Mouse (Mus musculus) kidney, embryonic 14.5 days (tissue): Measurements from ENCODE around the gene Ssu72. TPM values are rescaled to one million over a fixed set of nuclear protein-coding genes. Genes with fewer than 3 reads are reported as not detected.
A peak's percentile ranks its signal among the peaks of the same experiment; 100 is the strongest.

Experiments used
- ATAC-seq: fragments of 200-750 bp; cut with Nextera tagmentation; 2 replicates; pipeline ENCODE4 v1.8.0; 2017; ENCODE audit warnings: moderate number of reproducible peaks, mild to moderate bottlenecking, moderate TSS enrichment, moderate library complexity; ENCODE audit not compliant: low FRiP score, low TSS enrichment
- H3K27ac ChIP-seq: fragments of 300-500 bp; sonication (generic); 2 replicates; pipeline ENCODE4 v1.5.1; 2014; ENCODE audit warnings: low read depth, mild to moderate bottlenecking, low read length, moderate library complexity, mixed read lengths
- H3K27me3 ChIP-seq: fragments of 300-500 bp; sonication (generic); 2 replicates; pipeline ENCODE4 v1.6.1; 2014; ENCODE audit warnings: mild to moderate bottlenecking, low read length; ENCODE audit not compliant: control insufficient read depth, insufficient read depth
- H3K36me3 ChIP-seq: fragments of 300-500 bp; sonication (generic); 2 replicates; pipeline ENCODE4 v1.6.1; 2014; ENCODE audit warnings: low read length, mixed read lengths; ENCODE audit not compliant: control insufficient read depth, insufficient read depth
- H3K4me1 ChIP-seq: fragments of 300-500 bp; sonication (generic); 2 replicates; pipeline ENCODE4 v1.6.1; 2014; ENCODE audit warnings: low read length, mixed read lengths; ENCODE audit not compliant: control insufficient read depth, insufficient read depth
- H3K4me2 ChIP-seq: fragments of 300-500 bp; sonication (generic); replicated peaks from 2 replicates; pipeline ENCODE4 v1.6.1; 2014; ENCODE audit warnings: low read depth, mild to moderate bottlenecking, low read length
- H3K4me3 ChIP-seq: fragments of 300-500 bp; sonication (generic); 2 replicates; pipeline ENCODE4 v1.5.1; 2014; ENCODE audit warnings: mild to moderate bottlenecking, low read length
- H3K9ac ChIP-seq: fragments of 300-500 bp; sonication (generic); 2 replicates; pipeline ENCODE4 v1.6.1; 2014; ENCODE audit warnings: low read depth, mild to moderate bottlenecking, low read length, moderate library complexity
- H3K9me3 ChIP-seq: fragments of 300-500 bp; sonication (generic); 2 replicates; pipeline ENCODE4 v1.6.1; 2016; ENCODE audit warnings: low read length; ENCODE audit not compliant: control insufficient read depth
- WGBS: fragments of 180-500 bp; shearing (Covaris S2); extraction: QIAGEN DNeasy Blood & Tissue Kit; methylation state at CpG from one replicate; pipeline ENCODE4 v1.1.7; 2014; 5-methylcytosine and 5-hydroxymethylcytosine counted together
- polyA plus RNA-seq: library from polyadenylated mRNA; unstranded; fragments of >200 nt; fragmentation: Nextera tagmentation; extraction: Ambion mirVana; gene quantifications from 2 replicates; pipeline ENCODE4 v1.2.1, GENCODE M21; 2014

Ssu72 gene
- polyA plus RNA-seq, 1 experiment from 2014 or later, result 149 TPM

DNA sequence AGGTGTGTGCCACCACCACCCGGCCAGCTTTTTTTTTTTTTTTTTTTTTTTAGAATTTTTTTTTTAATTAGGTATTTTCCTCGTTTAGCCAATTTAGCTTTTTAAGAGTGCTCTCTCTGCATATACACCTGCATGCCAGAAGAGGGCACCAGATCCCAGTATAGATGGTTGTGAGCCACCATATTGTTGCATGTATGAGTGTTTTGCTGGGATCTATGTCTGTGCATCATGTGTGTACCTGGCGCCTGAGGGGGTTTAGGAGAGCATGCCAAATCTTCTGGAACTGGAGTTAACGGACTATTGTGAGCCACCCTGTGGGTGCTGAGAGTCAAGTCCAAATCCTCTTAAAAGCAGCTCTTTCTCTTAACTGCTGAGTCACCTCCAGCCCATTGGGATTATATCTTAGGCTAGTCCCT, 17.1 kb downstream of the Ssu72 start:
- WGBS, result 68% methylated on average over 4 of the region's 4 CpGs

GRCm38 (mm10) chr4:155727993-155728392, 23.4 kb downstream of the Ssu72 start:
- Histone ChIP-seq H3K4me2 (no peak overlapping the region), H3K27me3 (no peaks in the 10 kb centered on the region), H3K9ac (no peak overlapping the region), H3K4me1 (no peaks in the 10 kb centered on the region), H3K9me3 (no peaks in the 10 kb centered on the region), H3K36me3 (peaks cover 17% of the 10 kb centered on the region), H3K27ac (no peak overlapping the region), H3K4me3 (no peak overlapping the region)
- no peak for ATAC-seq
- WGBS, result 87% methylated on average over 2 of the region's 2 CpGs

More for the DNA sequence above, 17.1 kb downstream of the Ssu72 start:
- H3K4me2 ChIP-seq, result no peak overlapping the region
- H3K36me3 ChIP-seq, result peaks cover 21% of the 10 kb centered on the region
- 0 out of 2 replicates have a peak, but pooled peaks have one; percentile 55 for ATAC-seq
- H3K27me3 ChIP-seq, result no peaks in the 10 kb centered on the region
- H3K9me3 ChIP-seq, result no peaks in the 10 kb centered on the region
- H3K4me3 ChIP-seq, result no peak overlapping the region
- no peaks in the 10 kb centered on the region for H3K4me1 ChIP-seq
- H3K9ac ChIP-seq, result no peak overlapping the region
- no peak overlapping the region for H3K27ac ChIP-seq

DNA sequence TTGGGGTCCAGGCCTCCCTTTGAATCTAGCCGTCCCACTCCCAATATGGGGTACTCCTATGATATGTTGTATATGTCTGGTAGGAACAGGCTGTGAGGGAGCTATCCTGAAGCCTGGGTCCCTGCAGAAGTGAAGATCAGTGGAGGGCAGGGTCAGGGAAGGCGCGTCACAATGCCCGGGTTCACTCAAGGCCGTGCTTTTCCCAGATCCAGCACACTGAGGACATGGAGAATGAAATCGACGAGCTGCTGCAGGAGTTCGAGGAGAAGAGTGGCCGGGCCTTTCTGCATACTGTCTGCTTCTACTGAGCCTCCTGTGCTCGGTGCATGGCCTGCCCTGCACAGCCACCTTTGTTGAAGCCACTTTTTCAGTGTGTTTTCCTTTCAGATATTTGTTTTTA, 28.7 kb downstream of the Ssu72 start:
- no peak overlapping the region for H3K4me2 ChIP-seq
- no peak overlapping the region for H3K4me3 ChIP-seq
- no peaks in the 10 kb centered on the region for H3K9me3 ChIP-seq
- H3K27ac ChIP-seq, result no peak overlapping the region
- H3K27me3 ChIP-seq, result no peaks in the 10 kb centered on the region
- H3K9ac ChIP-seq, result no peak overlapping the region; the same call in 1 of the 2 replicates
- ATAC-seq, result no peak
- peaks cover 23% of the 10 kb centered on the region for H3K36me3 ChIP-seq
- H3K4me1 ChIP-seq, result peaks cover 15% of the 10 kb centered on the region
- WGBS, result 89% methylated on average over 10 of the region's 10 CpGs

GRCm38 (mm10) chr4:155734350-155734941, 29.8 kb downstream of the Ssu72 start, which contains the start of gene Tmem240:
TSS of gene Tmem240 (plus strand) at chr4:155734800.
- Histone ChIP-seq H3K4me3 (peak within 1 kb of the TSS; percentile 76), H3K27ac (peak within 1 kb of the TSS; percentile 82), H3K27me3 (no peaks in the 10 kb centered on the region), H3K36me3 (peaks cover 22% of the 10 kb centered on the region), H3K4me1 (peaks cover 15% of the 10 kb centered on the region), H3K4me2 (peak within 1 kb of the TSS; percentile 91), H3K9me3 (no peaks in the 10 kb centered on the region), H3K9ac (peak within 1 kb of the TSS; percentile 86)
- WGBS, result 2% methylated on average over 27 of the region's 35 CpGs
- peak; percentile 93 for ATAC-seq

- no peaks in the 10 kb centered on the region for H3K27me3 ChIP-seq
- H3K27ac ChIP-seq, result peak overlapping the region; percentile 82
- peak overlapping the region; percentile 86 for H3K9ac ChIP-seq
- peak; percentile 75 for ATAC-seq
- peak overlapping the region; percentile 91 for H3K4me2 ChIP-seq
- H3K9me3 ChIP-seq, result no peaks in the 10 kb centered on the region
- H3K36me3 ChIP-seq, result peaks cover 29% of the 10 kb centered on the region
- H3K4me1 ChIP-seq, result peaks cover 15% of the 10 kb centered on the region
- H3K4me3 ChIP-seq, result peak overlapping the region; percentile 76
- WGBS, result under 1% methylated on average over 45 of the region's 79 CpGs
Observed at GRCm38 (mm10) chr4:155734951-155735702, 30.5 kb downstream of the Ssu72 start.

- H3K27ac ChIP-seq, result no peak overlapping the region
- peak overlapping the region; percentile 86 for H3K9ac ChIP-seq
- no peaks in the 10 kb centered on the region for H3K9me3 ChIP-seq
- 75% methylated on average over 5 of the region's 5 CpGs for WGBS
- H3K4me1 ChIP-seq, result peaks cover 15% of the 10 kb centered on the region
- H3K27me3 ChIP-seq, result no peaks in the 10 kb centered on the region
- ATAC-seq, result no peak
- H3K4me2 ChIP-seq, result peak overlapping the region; percentile 91
- H3K36me3 ChIP-seq, result peaks cover 35% of the 10 kb centered on the region
- H3K4me3 ChIP-seq, result peak overlapping the region; percentile 76
Observed at GRCm38 (mm10) chr4:155735788-155736187, 31.2 kb downstream of the Ssu72 start.

DNA sequence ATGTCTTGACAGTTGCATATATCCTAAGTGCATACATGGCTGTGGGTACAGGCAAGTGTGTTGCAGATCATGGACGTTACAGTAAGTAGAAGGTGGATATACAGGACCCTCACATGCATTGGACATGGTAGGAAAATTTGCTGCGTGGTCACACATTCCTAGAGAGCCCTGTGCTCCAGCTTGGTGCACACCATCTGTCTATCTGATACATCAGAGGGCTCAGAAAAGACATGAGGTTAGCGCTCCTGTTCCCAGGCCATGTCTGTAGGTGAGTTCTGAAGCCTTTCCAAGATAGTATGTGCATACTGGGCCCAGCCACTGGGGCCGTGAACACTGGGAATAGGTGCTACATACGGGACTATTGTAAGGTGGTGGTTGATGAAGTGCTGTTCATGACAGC, 31.8 kb downstream of the Ssu72 start:
- Histone ChIP-seq H3K9ac (no peak overlapping the region), H3K27me3 (no peaks in the 10 kb centered on the region), H3K9me3 (no peaks in the 10 kb centered on the region), H3K36me3 (peaks cover 42% of the 10 kb centered on the region), H3K27ac (no peak overlapping the region), H3K4me1 (peaks cover 15% of the 10 kb centered on the region), H3K4me2 (peak overlapping the region; percentile 91; the same call in 1 of the 2 replicates), H3K4me3 (no peak overlapping the region)
- no peak for ATAC-seq
- WGBS, result 96% methylated on average over 5 of the region's 5 CpGs

- no peak overlapping the region for H3K9ac ChIP-seq
- H3K36me3 ChIP-seq, result peaks cover 44% of the 10 kb centered on the region
Observed at GRCm38 (mm10) chr4:155738262-155738661, 33.7 kb downstream of the Ssu72 start.

GRCm38 (mm10) chr4:155739152-155739551, 34.6 kb downstream of the Ssu72 start:
- 73% methylated on average over 6 of the region's 6 CpGs for WGBS
- H3K27me3 ChIP-seq, result no peaks in the 10 kb centered on the region
- no peak overlapping the region for H3K27ac ChIP-seq
- no peak overlapping the region for H3K4me3 ChIP-seq
- H3K4me2 ChIP-seq, result no peak overlapping the region
- peaks cover 9% of the 10 kb centered on the region for H3K4me1 ChIP-seq
- H3K9me3 ChIP-seq, result no peaks in the 10 kb centered on the region
- no peak overlapping the region for H3K9ac ChIP-seq
- H3K36me3 ChIP-seq, result peaks cover 53% of the 10 kb centered on the region
- no peak for ATAC-seq

More at GRCm38 (mm10) chr4:155738262-155738661, 33.7 kb downstream of the Ssu72 start:
- Histone ChIP-seq H3K4me1 (peaks cover 15% of the 10 kb centered on the region), H3K4me2 (no peak overlapping the region), H3K9me3 (no peaks in the 10 kb centered on the region), H3K27ac (no peak overlapping the region), H3K27me3 (no peaks in the 10 kb centered on the region), H3K4me3 (no peak overlapping the region)
- 61% methylated on average over 8 of the region's 8 CpGs for WGBS
- ATAC-seq, result no peak
